Mouse (Mus musculus): ENCODE measurements around the gene Lrr1. TPM values are rescaled to one million over a fixed set of nuclear protein-coding genes. Genes with fewer than 3 reads are reported as not detected.
"Not testable (repeated sequence)": the region's sequence is repeated elsewhere in the genome, so short reads cannot be mapped to it uniquely, and the experiment has no call there.

Gene Lrr1
- total and polyA plus RNA-seq, 3 experiments: 14.1 to 23.1 TPM; not detected in 1

- H3K79me2 ChIP-seq (ENCODE audit: control insufficient read depth, insufficient read depth, low read length, poor library complexity): peaks cover 7% of the 10 kb centered on the region
- DNase-seq (ENCODE audit: low read depth, low spot score): peak; percentile 73
- H3K4me3 ChIP-seq (ENCODE audit: control insufficient read depth in 1 of 2, insufficient read depth in 1 of 2, low read depth in 2 of 2, low read length in 2 of 2): peak overlapping the region in 1 of 2 experiments; percentile 2; a peak in 2 of 4 replicates
- H3K27ac ChIP-seq (ENCODE audit: control insufficient read depth, low read depth, low read length): no peak overlapping the region
- peaks cover 0 to 25% of the 10 kb centered on the region in 2 experiments; a peak in 2 of 4 replicates for H3K36me3 ChIP-seq (ENCODE audit: control insufficient read depth in 1 of 2, insufficient read depth in 2 of 2, low read length in 2 of 2)
- TF ChIP-seq CTCF (IDR thresholded peaks at IDR 0.05 in 2 of 3, conservative IDR thresholded peaks at IDR 0.05 in 1 of 3; ENCODE audit: control insufficient read depth in 1 of 3, insufficient read depth in 1 of 3, low read depth in 2 of 3, low read length in 3 of 3, poor library complexity in 1 of 3, severe bottlenecking in 1 of 3) (peak in 2 of 3 experiments; percentile 15 to 24; a peak in 2 of 6 replicates), POLR2AphosphoS2 (IDR thresholded peaks at IDR 0.05; ENCODE audit: low read length) (no peak), TCF12 (IDR thresholded peaks at IDR 0.05; ENCODE audit: low read depth, low read length) (peak; percentile 59), KAT2A (conservative IDR thresholded peaks at IDR 0.05; ENCODE audit: low read depth, low read length) (no peak), USF1 (IDR thresholded peaks at IDR 0.05; ENCODE audit: low read depth, low read length) (no peak), TAL1 (IDR thresholded peaks at IDR 0.05; ENCODE audit: low read length) (0 out of 2 replicates have a peak, but pooled peaks have one; percentile 26), ETS1 (IDR thresholded peaks at IDR 0.05; ENCODE audit: low read depth, low read length) (peak; percentile 64), BHLHE40 (IDR thresholded peaks at IDR 0.05; ENCODE audit: borderline replicate concordance, low read depth, low read length) (peak; percentile 33; the same call in 1 of the 2 replicates), CHD1 (IDR thresholded peaks at IDR 0.05; ENCODE audit: low read depth, low read length) (no peak), MXI1 (IDR thresholded peaks at IDR 0.05; ENCODE audit: low read depth, low read length) (peak; percentile 33; the same call in 1 of the 2 replicates), RCOR1 (IDR thresholded peaks at IDR 0.05; ENCODE audit: low read depth, low read length) (peak; percentile 59; the same call in 1 of the 2 replicates), SIN3A (IDR thresholded peaks at IDR 0.05; ENCODE audit: low read length) (peak; percentile 49), GATA1 (IDR thresholded peaks at IDR 0.05; ENCODE audit: low read depth, low read length) (peak; percentile 81), EP300 (IDR thresholded peaks at IDR 0.05; ENCODE audit: low read depth in 1 of 2, low read length in 2 of 2) (peak; percentile 22 to 67; a peak in 1 of 4 replicates), MYC (IDR thresholded peaks at IDR 0.05; ENCODE audit: low read depth, low read length) (0 out of 2 replicates have a peak, but pooled peaks have one; percentile 27), RAD21 (IDR thresholded peaks at IDR 0.05; ENCODE audit: low read depth, low read length) (peak; percentile 3), MAX (IDR thresholded peaks at IDR 0.05; ENCODE audit: low read length) (peak; percentile 39; the same call in 1 of the 2 replicates)
- H3K4me1 ChIP-seq (ENCODE audit: control insufficient read depth in 1 of 2, insufficient read depth in 2 of 2, low read length in 2 of 2): peaks cover 2 to 18% of the 10 kb centered on the region in 2 experiments; a peak in 3 of 4 replicates
- H3K9me3 ChIP-seq (replicated peaks; ENCODE audit: insufficient read depth, low read length): no peaks in the 10 kb centered on the region
- H3K9ac ChIP-seq (ENCODE audit: control insufficient read depth, low read depth, low read length, poor library complexity, severe bottlenecking): no peak overlapping the region
- H3K27me3 ChIP-seq (ENCODE audit: control insufficient read depth in 1 of 2, insufficient read depth in 2 of 2, low read length in 2 of 2): no peaks in the 10 kb centered on the region
Measured at GRCm38 (mm10) chr12:69164904-69165303, 3.7 kb upstream of the Lrr1 start.

- peak overlapping the region; percentile 21 to 70; a peak in 3 of 4 replicates for H3K4me3 ChIP-seq (ENCODE audit: control insufficient read depth in 1 of 2, insufficient read depth in 1 of 2, low read depth in 2 of 2, low read length in 2 of 2)
- peak; percentile 37 for DNase-seq (ENCODE audit: low read depth, low spot score)
- TF ChIP-seq TBP (IDR thresholded peaks at IDR 0.05; ENCODE audit: low read depth, low read length): peak; percentile 96
- TF ChIP-seq ZNF384 (IDR thresholded peaks at IDR 0.05; ENCODE audit: low read depth, low read length): peak; percentile 65; the same call in 1 of the 2 replicates
- peak overlapping the region; percentile 84; the same call in 1 of the 2 replicates for H3K9ac ChIP-seq (ENCODE audit: control insufficient read depth, low read depth, low read length, poor library complexity, severe bottlenecking)
- H3K79me2 ChIP-seq (ENCODE audit: control insufficient read depth, insufficient read depth, low read length, poor library complexity): peaks cover 11% of the 10 kb centered on the region
- peaks cover 0 to 28% of the 10 kb centered on the region in 2 experiments; a peak in 3 of 4 replicates for H3K36me3 ChIP-seq (ENCODE audit: control insufficient read depth in 1 of 2, insufficient read depth in 2 of 2, low read length in 2 of 2)
- not testable (repeated sequence) for H3K9me3 ChIP-seq (replicated peaks; ENCODE audit: insufficient read depth, low read length); H3K27me3 ChIP-seq (ENCODE audit: control insufficient read depth in 1 of 2, insufficient read depth in 2 of 2, low read length in 2 of 2); H3K27ac ChIP-seq (ENCODE audit: control insufficient read depth, low read depth, low read length)
- peaks cover 2 to 18% of the 10 kb centered on the region in 2 experiments; a peak in 3 of 4 replicates for H3K4me1 ChIP-seq (ENCODE audit: control insufficient read depth in 1 of 2, insufficient read depth in 2 of 2, low read length in 2 of 2)
Measured at GRCm38 (mm10) chr12:69166861-69167581, 1.6 kb upstream of the Lrr1 start.
